Mouse (Mus musculus) bone marrow, adult 2 months (tissue): ENCODE measurements at regions not wholly inside any gene's neighbourhood (a gene's known extent, or its start where the extent isn't known, plus 50 kb on each side); places are given as distances from the start of the nearest gene placed in this dataset.

Source experiments
- H3K27ac ChIP-seq: fragments of 200-500 bp; 2 replicates; pipeline ENCODE4 v1.5.1; 2012; ENCODE audit warnings: low read depth, mild to moderate bottlenecking, control low read depth, inconsistent platforms, low read length; ENCODE audit not compliant: control insufficient read depth, poor library complexity, insufficient read depth
- H3K4me1 ChIP-seq: fragments of 200-500 bp; 2 replicates; pipeline ENCODE4 v1.6.1; 2011; ENCODE audit warnings: low read length; ENCODE audit not compliant: control insufficient read depth, insufficient read depth
- H3K4me3 ChIP-seq: fragments of 200-500 bp; replicated peaks from 2 replicates; pipeline ENCODE3; 2011; ENCODE audit warnings: mild to moderate bottlenecking, low read depth, low read length, control low read depth; ENCODE audit not compliant: control insufficient read depth
- CTCF ChIP-seq: fragments of 200-500 bp; IDR thresholded peaks from 2 replicates; pipeline ENCODE4 v1.5.1; 2011; ENCODE audit warnings: low read length, control low read depth; ENCODE audit not compliant: control insufficient read depth, insufficient read depth
- POLR2A ChIP-seq: fragments of 200-500 bp; IDR thresholded peaks from 2 replicates; pipeline ENCODE4 v1.6.1; 2011; ENCODE audit warnings: low read depth, mild to moderate bottlenecking, control low read depth, low read length, borderline replicate concordance; ENCODE audit not compliant: control insufficient read depth
- WGBS: fragments of 180-500 bp; shearing (Covaris S2); methylation state at CpG from one replicate; pipeline ENCODE4 v1.1.7; 2018; 5-methylcytosine and 5-hydroxymethylcytosine counted together

DNA sequence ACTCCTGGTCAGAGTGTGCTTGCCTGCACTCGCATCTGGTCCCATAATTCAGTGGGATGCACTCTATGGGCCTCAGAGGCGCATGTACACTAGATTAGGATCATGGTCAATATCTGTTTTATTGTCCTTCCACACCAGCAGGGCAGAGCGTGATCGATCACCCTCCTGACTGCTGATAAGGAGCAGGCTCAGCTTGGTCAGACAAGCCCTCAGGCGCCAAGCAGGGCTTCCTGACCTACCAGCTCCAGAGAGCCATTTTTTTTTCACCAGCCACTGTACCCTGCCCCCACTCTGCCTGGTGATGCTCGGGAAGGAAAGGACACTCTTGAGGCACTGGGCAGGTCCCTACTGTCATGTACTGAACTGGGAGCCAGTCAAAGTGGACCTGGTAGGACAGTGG, 103.3 kb upstream of the Ret start:
- H3K4me3 ChIP-seq = no peak overlapping the region
- H3K27ac ChIP-seq = no peak overlapping the region
- no peak for TF ChIP-seq CTCF
- TF ChIP-seq POLR2A = no peak
- 76% methylated on average over 6 of the region's 6 CpGs for WGBS
- no peaks in the 10 kb centered on the region for H3K4me1 ChIP-seq

DNA sequence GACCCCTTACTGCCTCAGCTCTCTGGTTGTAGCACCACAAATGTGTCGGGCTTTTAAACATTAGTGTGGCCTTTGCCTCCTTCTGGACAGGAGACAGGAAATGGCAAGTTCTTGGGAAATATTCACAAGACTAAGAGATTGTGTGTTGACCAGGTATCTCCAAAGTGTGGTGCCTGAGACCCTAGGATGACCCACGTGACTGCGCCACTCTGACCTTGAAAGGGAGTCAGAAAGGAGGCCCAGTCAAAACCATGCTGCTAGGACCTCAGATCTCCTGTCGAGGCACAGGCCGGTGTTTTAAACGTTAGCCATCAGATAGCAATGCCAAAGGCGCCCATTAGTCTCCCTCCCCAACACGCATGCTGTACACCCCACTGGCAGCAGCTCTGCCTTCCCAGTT, 100.1 kb upstream of the Ret start:
- WGBS = 83% methylated on average over 8 of the region's 8 CpGs
- H3K27ac ChIP-seq = no peak overlapping the region
- H3K4me1 ChIP-seq = no peaks in the 10 kb centered on the region
- TF ChIP-seq POLR2A (no peak), CTCF (no peak)
- no peak overlapping the region for H3K4me3 ChIP-seq

DNA sequence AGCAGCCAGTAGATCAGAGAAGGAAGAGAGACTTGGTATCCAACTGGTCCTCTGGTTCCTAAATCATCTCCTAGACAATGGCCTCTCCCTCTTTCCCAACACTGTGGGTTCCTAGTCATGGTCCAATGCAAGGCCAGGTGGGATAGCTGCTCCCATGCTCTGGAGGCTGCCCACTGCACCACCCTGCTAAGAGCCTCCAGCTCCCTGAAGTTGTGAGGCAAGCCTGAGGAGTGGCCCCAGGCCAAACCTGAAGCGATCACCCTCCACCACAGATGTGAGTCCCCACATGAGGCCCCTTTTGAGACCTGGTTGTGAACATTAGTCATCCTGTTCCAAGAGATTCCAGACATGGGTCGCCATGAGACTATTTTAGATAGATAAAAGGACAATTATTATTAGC, 96.5 kb upstream of the Ret start:
- no peak overlapping the region for H3K27ac ChIP-seq
- TF ChIP-seq POLR2A (no peak), CTCF (no peak)
- no peak overlapping the region for H3K4me3 ChIP-seq
- H3K4me1 ChIP-seq = no peaks in the 10 kb centered on the region
- 81% methylated on average over 2 of the region's 2 CpGs for WGBS

DNA sequence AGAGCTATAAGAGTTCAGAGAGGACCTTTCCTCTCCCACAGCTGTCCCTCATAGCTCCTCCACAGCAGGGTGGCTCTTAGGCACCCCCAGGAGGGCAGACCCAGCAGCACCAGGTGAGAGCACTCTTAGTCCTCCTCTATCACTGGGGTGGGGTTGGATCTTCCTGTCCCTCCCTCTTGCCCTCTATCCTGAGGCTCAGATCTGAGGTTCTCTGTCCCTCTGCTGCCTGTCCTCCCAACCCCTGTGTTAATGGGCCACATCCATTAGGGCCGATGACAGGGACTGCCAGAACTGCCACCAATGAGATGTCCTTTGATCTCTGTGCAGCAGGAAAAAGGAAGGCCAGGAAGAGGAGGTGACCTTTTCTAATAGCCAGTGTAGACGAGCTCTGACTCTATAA, 95.4 kb upstream of the Ret start:
- Histone ChIP-seq H3K4me1 (no peaks in the 10 kb centered on the region), H3K27ac (no peak overlapping the region), H3K4me3 (no peak overlapping the region)
- 65% methylated on average over 2 of the region's 2 CpGs for WGBS
- no peak for TF ChIP-seq POLR2A
- no peak for TF ChIP-seq CTCF

DNA sequence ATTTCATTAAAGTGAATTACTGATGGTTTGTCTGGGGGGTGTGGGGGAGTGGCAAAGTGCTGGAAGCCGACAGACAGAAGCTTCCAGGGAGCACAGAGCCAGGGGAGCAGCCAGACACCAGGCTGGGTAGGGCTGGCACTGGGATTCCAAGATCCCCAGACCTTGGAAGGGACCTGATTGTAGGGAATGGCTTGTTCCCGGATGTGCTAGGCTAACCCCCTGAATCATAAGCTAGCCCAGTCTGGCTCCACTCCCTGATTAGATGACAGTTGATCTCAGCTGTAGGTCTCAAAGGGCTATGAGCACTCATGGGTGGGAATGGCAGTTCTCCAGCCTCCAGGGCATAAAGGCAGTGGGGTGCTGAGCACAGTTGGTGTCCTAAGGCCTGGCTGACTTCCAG, 94.8 kb upstream of the Ret start:
- no peak overlapping the region; the same call in 1 of the 2 replicates for H3K27ac ChIP-seq
- no peak overlapping the region for H3K4me3 ChIP-seq
- no peaks in the 10 kb centered on the region for H3K4me1 ChIP-seq
- TF ChIP-seq POLR2A (no peak), CTCF (no peak)
- WGBS = 78% methylated on average over 2 of the region's 2 CpGs

DNA sequence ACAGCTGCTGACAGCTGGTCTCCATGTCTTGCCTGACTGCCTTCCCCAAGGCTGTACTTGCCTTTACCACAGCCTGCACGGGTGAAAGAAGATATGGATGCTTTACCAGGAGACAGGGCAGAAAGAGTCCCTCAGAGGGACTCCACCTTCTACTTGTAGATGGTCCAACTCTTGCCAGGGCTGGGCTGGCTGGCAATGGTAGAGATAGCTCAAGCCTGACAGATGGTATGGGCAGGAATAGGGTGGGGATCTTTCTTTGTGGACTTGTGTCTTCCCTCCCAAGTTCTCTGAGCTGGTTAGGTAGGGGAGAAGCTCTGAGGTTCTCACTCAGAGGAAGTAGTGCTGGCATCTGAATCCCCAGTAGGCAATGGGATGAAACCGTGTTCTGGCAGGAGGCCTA, 93.9 kb upstream of the Ret start:
- 51% methylated on average over 2 of the region's 2 CpGs for WGBS
- no peak overlapping the region for H3K27ac ChIP-seq
- TF ChIP-seq POLR2A (no peak), CTCF (no peak)
- no peaks in the 10 kb centered on the region for H3K4me1 ChIP-seq
- H3K4me3 ChIP-seq = no peak overlapping the region

DNA sequence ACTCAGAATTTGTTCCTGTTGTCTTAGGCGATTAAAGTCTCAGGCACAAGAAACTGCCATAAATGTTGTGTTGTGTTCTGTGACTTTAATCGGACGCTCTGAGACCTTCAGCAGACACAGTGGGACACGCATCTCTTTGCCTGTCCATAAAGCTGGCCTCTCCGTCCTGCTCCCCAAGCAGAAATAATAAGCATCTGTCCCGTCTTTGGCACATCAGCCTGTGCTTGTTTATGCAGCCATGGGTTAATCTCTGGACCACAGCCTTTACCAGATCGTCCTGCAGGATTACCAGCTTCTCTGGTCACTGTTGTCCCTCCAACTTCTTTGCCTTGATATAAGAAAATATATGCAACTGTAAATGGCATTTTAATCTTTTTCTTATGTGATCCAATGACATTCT, 87.7 kb upstream of the Ret start:
- TF ChIP-seq CTCF = no peak
- TF ChIP-seq POLR2A = no peak
- H3K27ac ChIP-seq = no peak overlapping the region
- H3K4me1 ChIP-seq = no peaks in the 10 kb centered on the region
- WGBS = 79% methylated on average over 7 of the region's 7 CpGs
- H3K4me3 ChIP-seq = no peak overlapping the region

DNA sequence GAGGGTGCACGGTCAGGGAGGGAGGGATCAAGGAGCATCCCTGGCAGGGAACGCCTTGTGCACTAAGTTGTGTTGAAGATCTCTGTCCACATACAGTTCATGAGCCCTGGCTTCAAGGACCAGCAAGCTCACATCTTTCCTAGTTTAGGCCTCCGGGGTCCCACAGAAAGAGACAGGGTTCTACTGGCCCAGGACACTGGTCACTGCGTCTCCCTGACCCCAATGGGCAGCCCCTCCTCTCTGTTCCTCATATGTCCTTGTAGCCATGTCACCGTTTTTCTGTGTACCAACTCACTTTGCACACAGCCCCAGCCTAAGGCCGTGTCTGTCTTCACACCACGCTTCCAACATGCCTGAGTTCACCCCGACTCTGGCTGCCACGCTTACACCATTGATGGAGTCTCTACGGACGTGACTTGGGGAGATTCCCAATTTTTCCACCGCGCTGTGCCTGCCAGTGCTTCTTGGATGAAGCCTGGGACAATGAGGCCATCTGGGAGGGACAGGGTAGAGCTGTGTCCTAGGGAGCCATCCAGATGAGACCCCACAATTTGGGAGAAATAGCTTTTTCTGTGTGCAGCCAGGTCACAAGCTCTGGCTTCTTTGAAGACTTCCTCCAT, 86.5 kb upstream of the Ret start:
- Histone ChIP-seq H3K4me3 (no peak overlapping the region), H3K4me1 (no peaks in the 10 kb centered on the region), H3K27ac (no peak overlapping the region)
- WGBS = 84% methylated on average over 13 of the region's 13 CpGs
- TF ChIP-seq CTCF (no peak), POLR2A (no peak)

DNA sequence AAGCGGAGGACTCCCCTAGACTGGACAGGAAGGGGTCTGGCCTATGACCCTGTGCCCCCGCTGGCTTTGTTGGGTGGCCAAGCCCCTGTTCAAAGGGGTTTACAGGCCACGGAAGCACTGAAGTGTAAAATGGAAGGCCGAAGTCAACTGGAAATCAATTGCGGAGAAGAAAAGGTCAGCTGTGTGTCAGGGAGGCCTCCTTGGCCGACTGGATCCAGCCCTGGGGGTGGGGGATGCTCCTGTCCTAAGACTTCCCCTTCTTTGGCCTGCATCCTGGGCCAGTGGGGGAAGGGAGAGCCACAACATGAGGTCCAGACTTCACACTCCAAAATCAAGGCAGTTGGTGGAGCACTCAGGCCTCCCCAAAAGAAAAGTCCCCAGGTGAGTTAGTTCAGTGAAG, 66.4 kb upstream of the Ret start:
- 70% methylated on average over 6 of the region's 6 CpGs for WGBS
- no peak for TF ChIP-seq POLR2A
- TF ChIP-seq CTCF = no peak
- Histone ChIP-seq H3K27ac (no peak overlapping the region), H3K4me1 (no peaks in the 10 kb centered on the region), H3K4me3 (no peak overlapping the region)

DNA sequence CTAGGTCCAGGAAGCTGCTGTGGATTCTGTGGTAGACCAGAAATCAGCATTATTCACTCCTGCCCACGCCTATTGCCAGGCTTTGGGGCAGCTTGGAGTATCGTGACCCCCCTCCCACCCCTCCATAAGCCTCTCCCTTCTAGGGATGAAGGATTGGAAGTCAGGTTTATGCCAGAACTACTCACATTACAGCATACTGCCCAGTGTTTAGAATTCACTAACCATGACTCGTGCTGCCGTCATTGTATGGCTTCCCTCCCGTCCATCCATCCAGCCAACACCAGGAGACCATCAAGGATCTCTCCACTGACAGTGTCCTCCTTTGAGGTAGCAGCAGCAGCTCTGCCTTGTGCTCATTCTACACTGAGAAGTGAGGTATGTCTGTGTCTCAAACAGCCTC, 62.4 kb upstream of the Ret start:
- no peak overlapping the region for H3K27ac ChIP-seq
- TF ChIP-seq CTCF (no peak), POLR2A (no peak)
- H3K4me3 ChIP-seq = no peak overlapping the region
- 43% methylated on average over 5 of the region's 5 CpGs for WGBS
- H3K4me1 ChIP-seq = no peaks in the 10 kb centered on the region
